ENCODE assay signal across 8 mouse cellular contexts in the genomic region with DNA sequence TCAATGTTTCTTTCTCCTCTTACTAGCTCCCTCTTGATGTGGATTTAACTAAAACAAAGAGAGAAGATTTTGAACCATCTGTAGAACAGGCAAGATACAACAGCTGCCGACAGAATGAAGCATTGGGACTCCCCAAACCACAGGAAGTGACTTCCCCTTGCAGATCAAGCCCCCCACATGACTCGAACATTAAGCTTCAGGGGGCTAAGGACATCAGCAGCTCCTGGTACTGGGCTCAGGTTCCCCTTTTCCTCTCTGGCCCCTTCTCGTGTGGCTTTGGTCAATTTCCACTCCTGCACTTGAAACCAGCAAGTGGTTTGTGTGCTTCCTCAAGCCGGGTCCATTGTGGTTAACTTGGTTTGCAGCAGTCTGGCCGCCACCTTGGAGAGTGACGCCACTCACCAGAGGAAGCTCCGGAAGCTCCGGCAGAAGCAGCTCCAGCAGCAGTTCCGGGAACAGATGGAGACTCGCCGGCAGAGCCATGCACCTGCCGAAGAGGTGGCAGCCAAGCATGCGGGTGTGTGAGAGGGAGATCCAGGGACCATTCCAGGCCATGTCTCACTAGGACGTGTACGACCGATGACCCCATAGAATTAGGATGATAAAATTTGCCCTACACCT. TPM values are rescaled to one million over a fixed set of nuclear protein-coding genes. Genes with fewer than 3 reads are reported as not detected.
A peak's percentile ranks its signal among the peaks of the same experiment; 100 is the strongest.
DNase-seq lines count a peak whose midpoint lies in the region; ATAC-seq lines count a peak whose summit lies in the region.

No protein-coding gene starts in this region.

- ATAC-seq in cerebellum, adult (ENCODE audit: insufficient number of reproducible peaks, low FRiP score, low TSS enrichment) = peak; percentile 69; the same call in 1 of the 2 replicates

- no peak for DNase-seq in cerebellum, postnatal 4 days (ENCODE audit: low spot score in 2 of 2)
- peak; percentile 57 for DNase-seq in CD4-positive helper T cell, adult 2 months (ENCODE audit: low read depth, low spot score)
- DNase-seq in cerebellum, postnatal 36 days = peak; percentile 68 to 76
- DNase-seq in naive thymus-derived CD4-positive, alpha-beta T cell, adult 2 months (ENCODE audit: low read depth) = peak; percentile 68
- DNase-seq in urinary bladder, postnatal 36 days (ENCODE audit: low spot score in 2 of 2) = no peak
- DNase-seq in urinary bladder, adult 2 months (ENCODE audit: low spot score) = no peak
- DNase-seq in embryo, embryonic 9.5 days (ENCODE audit: extremely low spot score) = no peak

RNA-seq across cellular contexts. Expression of a gene that starts 16.2 kb away (rescaled TPM):
- 28.8 and 39.4 TPM in 2 replicates for polyA plus RNA-seq in urinary bladder, adult 2 months (2012; rRNA removed)

Comparison
In these comparisons a context has a peak if more than half of its experiments do, and no peak if none do; other contexts are left out.
1. DNase-seq: peak in CD4-positive helper T cell, adult 2 months (single experiment), cerebellum, postnatal 36 days (2 of 2) and naive thymus-derived CD4-positive, alpha-beta T cell, adult 2 months (single experiment); none in cerebellum, postnatal 4 days (0 of 2), urinary bladder, postnatal 36 days (0 of 2), urinary bladder, adult 2 months (single experiment) and embryo, embryonic 9.5 days (single experiment).